Mouse (Mus musculus) hindbrain, embryonic 12.5 days (tissue): Measurements from ENCODE around the gene 1700001O22Rik. TPM values are rescaled to one million over a fixed set of nuclear protein-coding genes. Genes with fewer than 3 reads are reported as not detected.

Experiments
- ATAC-seq: fragments of 200-750 bp; cut with Nextera tagmentation; 2 replicates; pipeline ENCODE4 v1.8.0; 2017; ENCODE audit warnings: moderate TSS enrichment; ENCODE audit not compliant: low FRiP score
- H3K27ac ChIP-seq: fragments of 300-500 bp; sonication (generic); 2 replicates; pipeline ENCODE4 v1.5.1; 2016; ENCODE audit warnings: mild to moderate bottlenecking
- H3K27me3 ChIP-seq: fragments of 300-500 bp; sonication (generic); 2 replicates; pipeline ENCODE4 v1.6.1; 2016; ENCODE audit warnings: mild to moderate bottlenecking
- H3K36me3 ChIP-seq: fragments of 300-500 bp; sonication (generic); 2 replicates; pipeline ENCODE4 v1.6.1; 2016; ENCODE audit warnings: mild to moderate bottlenecking
- H3K4me1 ChIP-seq: fragments of 300-500 bp; sonication (generic); 2 replicates; pipeline ENCODE4 v1.6.1; 2016
- H3K4me2 ChIP-seq: fragments of 300-500 bp; sonication (generic); replicated peaks from 2 replicates; pipeline ENCODE4 v1.6.1; 2016; ENCODE audit warnings: mild to moderate bottlenecking
- H3K4me3 ChIP-seq: fragments of 300-500 bp; sonication (generic); 2 replicates; pipeline ENCODE4 v1.5.1; 2016; ENCODE audit warnings: mild to moderate bottlenecking
- H3K9ac ChIP-seq: fragments of 300-500 bp; sonication (generic); 2 replicates; pipeline ENCODE4 v1.6.1; 2016; ENCODE audit warnings: mild to moderate bottlenecking, moderate library complexity
- H3K9me3 ChIP-seq: fragments of 300-500 bp; sonication (generic); replicated peaks from 2 replicates; pipeline ENCODE4 v1.6.1; 2016; ENCODE audit warnings: mild to moderate bottlenecking
- WGBS: fragments of 180-500 bp; shearing (Covaris S2); methylation state at CpG from one replicate; pipeline ENCODE4 v1.1.7; 2016; 5-methylcytosine and 5-hydroxymethylcytosine counted together
- polyA plus RNA-seq: library from polyadenylated mRNA; unstranded; fragments of >200 nt; fragmentation: Nextera tagmentation; extraction: Ambion mirVana; gene quantifications from 2 replicates; pipeline ENCODE4 v1.2.1, GENCODE M21; 2016

The 1700001O22Rik gene
- polyA plus RNA-seq = 1.9 and 2.2 TPM in 2 replicates

GRCm38 (mm10) chr2:30803604-30804003 is at the start of gene 1700001O22Rik:
1700001O22Rik (minus strand) TSS chr2:30803661.
- no peak for ATAC-seq

GRCm38 (mm10) chr2:30852771-30853313 is 49.4 kb upstream of the 1700001O22Rik start:
- H3K4me3 ChIP-seq = no peak overlapping the region
- 39% methylated on average over 20 of the region's 20 CpGs for WGBS
- peaks cover 39% of the 10 kb centered on the region for H3K4me1 ChIP-seq
- no peak for ATAC-seq
- H3K9me3 ChIP-seq = no peaks in the 10 kb centered on the region
- H3K36me3 ChIP-seq = no peaks in the 10 kb centered on the region
- no peak overlapping the region for H3K9ac ChIP-seq
- no peak overlapping the region for H3K4me2 ChIP-seq
- H3K27me3 ChIP-seq = 0 out of 2 replicates have a peak, but pooled peaks cover 4% of the 10 kb centered on the region
- H3K27ac ChIP-seq = no peak overlapping the region

More at GRCm38 (mm10) chr2:30803604-30804003, at the start of gene 1700001O22Rik:
- Histone ChIP-seq H3K4me1 (peaks cover 19% of the 10 kb centered on the region), H3K4me3 (no peak within 1 kb of the TSS), H3K27ac (no peak within 1 kb of the TSS), H3K4me2 (no peak within 1 kb of the TSS), H3K27me3 (peaks cover 44% of the 10 kb centered on the region), H3K9ac (no peak within 1 kb of the TSS), H3K36me3 (no peaks in the 10 kb centered on the region), H3K9me3 (no peaks in the 10 kb centered on the region)
- 81% methylated on average over 3 of the region's 3 CpGs for WGBS

GRCm38 (mm10) chr2:30850581-30850980 is 47.1 kb upstream of the 1700001O22Rik start:
- H3K36me3 ChIP-seq = no peaks in the 10 kb centered on the region
- no peak for ATAC-seq
- H3K4me3 ChIP-seq = no peak overlapping the region
- peaks cover 21% of the 10 kb centered on the region for H3K27me3 ChIP-seq
- no peak overlapping the region for H3K27ac ChIP-seq
- WGBS = 55% methylated on average over 6 of the region's 6 CpGs
- no peaks in the 10 kb centered on the region for H3K9me3 ChIP-seq
- H3K4me2 ChIP-seq = no peak overlapping the region
- H3K9ac ChIP-seq = no peak overlapping the region
- peaks cover 50% of the 10 kb centered on the region for H3K4me1 ChIP-seq

GRCm38 (mm10) chr2:30848184-30848583 is 44.7 kb upstream of the 1700001O22Rik start:
- ATAC-seq = no peak
- 50% methylated on average over 8 of the region's 8 CpGs for WGBS

GRCm38 (mm10) chr2:30846723-30847122 is 43.3 kb upstream of the 1700001O22Rik start:
- Histone ChIP-seq H3K4me2 (peak overlapping the region; percentile 88), H3K36me3 (no peaks in the 10 kb centered on the region), H3K4me1 (peaks cover 30% of the 10 kb centered on the region), H3K27me3 (peaks cover 40% of the 10 kb centered on the region), H3K4me3 (peak overlapping the region; percentile 2), H3K9me3 (no peaks in the 10 kb centered on the region), H3K27ac (no peak overlapping the region), H3K9ac (no peak overlapping the region)
- 19% methylated on average over 6 of the region's 6 CpGs for WGBS
- ATAC-seq = no peak

More at GRCm38 (mm10) chr2:30848184-30848583, 44.7 kb upstream of the 1700001O22Rik start:
- no peak overlapping the region for H3K4me3 ChIP-seq
- peaks cover 44% of the 10 kb centered on the region for H3K4me1 ChIP-seq
- H3K4me2 ChIP-seq = no peak overlapping the region
- H3K27ac ChIP-seq = no peak overlapping the region
- peaks cover 40% of the 10 kb centered on the region for H3K27me3 ChIP-seq
- no peak overlapping the region for H3K9ac ChIP-seq
- H3K9me3 ChIP-seq = no peaks in the 10 kb centered on the region
- no peaks in the 10 kb centered on the region for H3K36me3 ChIP-seq

- Histone ChIP-seq H3K9me3 (no peaks in the 10 kb centered on the region), H3K27ac (peak overlapping the region; percentile 23; the same call in 1 of the 2 replicates), H3K36me3 (no peaks in the 10 kb centered on the region), H3K9ac (peak overlapping the region; percentile 74; the same call in 1 of the 2 replicates), H3K4me2 (peak overlapping the region; percentile 88), H3K4me3 (peak overlapping the region; percentile 63), H3K4me1 (peaks cover 25% of the 10 kb centered on the region), H3K27me3 (peaks cover 40% of the 10 kb centered on the region)
- ATAC-seq = no peak
- 72% methylated on average over 8 of the region's 8 CpGs for WGBS
Measured at GRCm38 (mm10) chr2:30846236-30846635, 42.8 kb upstream of the 1700001O22Rik start.

GRCm38 (mm10) chr2:30845152-30846070 is 42.0 kb upstream of the 1700001O22Rik start:
- Histone ChIP-seq H3K27ac (peak overlapping the region; percentile 23; the same call in 1 of the 2 replicates), H3K4me2 (peak overlapping the region; percentile 88), H3K27me3 (peaks cover 40% of the 10 kb centered on the region), H3K36me3 (no peaks in the 10 kb centered on the region), H3K9ac (peak overlapping the region; percentile 74), H3K4me1 (peaks cover 18% of the 10 kb centered on the region), H3K4me3 (peak overlapping the region; percentile 63), H3K9me3 (no peaks in the 10 kb centered on the region)
- ATAC-seq = no peak
- 1% methylated on average over 66 of the region's 80 CpGs for WGBS

- peaks cover 18% of the 10 kb centered on the region for H3K4me1 ChIP-seq
- H3K36me3 ChIP-seq = no peaks in the 10 kb centered on the region
- 56% methylated on average over 10 of the region's 10 CpGs for WGBS
- H3K9me3 ChIP-seq = no peaks in the 10 kb centered on the region
- no peak overlapping the region for H3K27ac ChIP-seq
- no peak overlapping the region for H3K4me2 ChIP-seq
- H3K9ac ChIP-seq = no peak overlapping the region
- no peak for ATAC-seq
- H3K27me3 ChIP-seq = peaks cover 45% of the 10 kb centered on the region
- no peak overlapping the region for H3K4me3 ChIP-seq
Measured at GRCm38 (mm10) chr2:30842615-30843014, 39.2 kb upstream of the 1700001O22Rik start.

GRCm38 (mm10) chr2:30836238-30836990 is 33.0 kb upstream of the 1700001O22Rik start:
- no peak overlapping the region for H3K4me3 ChIP-seq
- H3K9ac ChIP-seq = no peak overlapping the region

GRCm38 (mm10) chr2:30834373-30835022 is 31.0 kb upstream of the 1700001O22Rik start, which contains the start of gene Prrx2:
Prrx2 (plus strand) TSS chr2:30834972.
- WGBS = 57% methylated on average over 9 of the region's 10 CpGs
- H3K9me3 ChIP-seq = no peaks in the 10 kb centered on the region
- no peak within 1 kb of the TSS for H3K4me3 ChIP-seq
- H3K4me2 ChIP-seq = no peak within 1 kb of the TSS
- H3K27me3 ChIP-seq = peaks cover 5% of the 10 kb centered on the region
- H3K4me1 ChIP-seq = peaks cover 20% of the 10 kb centered on the region
- H3K27ac ChIP-seq = peak within 1 kb of the TSS; percentile 66
- H3K36me3 ChIP-seq = no peaks in the 10 kb centered on the region
- H3K9ac ChIP-seq = no peak within 1 kb of the TSS
- ATAC-seq = no peak

More at GRCm38 (mm10) chr2:30836238-30836990, 33.0 kb upstream of the 1700001O22Rik start:
- H3K27me3 ChIP-seq = peaks cover 5% of the 10 kb centered on the region
- no peaks in the 10 kb centered on the region for H3K36me3 ChIP-seq
- 0 out of 2 replicates have a peak overlapping the region, but pooled peaks have one; percentile 19 for H3K4me2 ChIP-seq
- H3K27ac ChIP-seq = no peak overlapping the region; the same call in 1 of the 2 replicates
- H3K4me1 ChIP-seq = peaks cover 20% of the 10 kb centered on the region
- H3K9me3 ChIP-seq = no peaks in the 10 kb centered on the region
- 15% methylated on average over 19 of the region's 21 CpGs for WGBS
- no peak for ATAC-seq

GRCm38 (mm10) chr2:30833644-30834043 is 30.2 kb upstream of the 1700001O22Rik start:
- peaks cover 5% of the 10 kb centered on the region for H3K27me3 ChIP-seq
- no peaks in the 10 kb centered on the region for H3K36me3 ChIP-seq

More at GRCm38 (mm10) chr2:30833644-30834043, 30.2 kb upstream of the 1700001O22Rik start:
- H3K4me2 ChIP-seq = no peak overlapping the region
- ATAC-seq = no peak
- H3K27ac ChIP-seq = peak overlapping the region; percentile 66
- H3K4me3 ChIP-seq = no peak overlapping the region
- peaks cover 20% of the 10 kb centered on the region for H3K4me1 ChIP-seq
- no peaks in the 10 kb centered on the region for H3K9me3 ChIP-seq
- 41% methylated on average over 5 of the region's 5 CpGs for WGBS
- H3K9ac ChIP-seq = no peak overlapping the region
